Mouse (Mus musculus): ENCODE measurements at regions not wholly inside any gene's neighbourhood (a gene's known extent, or its start where the extent isn't known, plus 50 kb on each side); places are given as distances from the start of the nearest gene placed in this dataset.
"Not testable (repeated sequence)": the region's sequence is repeated elsewhere in the genome, so short reads cannot be mapped to it uniquely, and the experiment has no call there.

DNA sequence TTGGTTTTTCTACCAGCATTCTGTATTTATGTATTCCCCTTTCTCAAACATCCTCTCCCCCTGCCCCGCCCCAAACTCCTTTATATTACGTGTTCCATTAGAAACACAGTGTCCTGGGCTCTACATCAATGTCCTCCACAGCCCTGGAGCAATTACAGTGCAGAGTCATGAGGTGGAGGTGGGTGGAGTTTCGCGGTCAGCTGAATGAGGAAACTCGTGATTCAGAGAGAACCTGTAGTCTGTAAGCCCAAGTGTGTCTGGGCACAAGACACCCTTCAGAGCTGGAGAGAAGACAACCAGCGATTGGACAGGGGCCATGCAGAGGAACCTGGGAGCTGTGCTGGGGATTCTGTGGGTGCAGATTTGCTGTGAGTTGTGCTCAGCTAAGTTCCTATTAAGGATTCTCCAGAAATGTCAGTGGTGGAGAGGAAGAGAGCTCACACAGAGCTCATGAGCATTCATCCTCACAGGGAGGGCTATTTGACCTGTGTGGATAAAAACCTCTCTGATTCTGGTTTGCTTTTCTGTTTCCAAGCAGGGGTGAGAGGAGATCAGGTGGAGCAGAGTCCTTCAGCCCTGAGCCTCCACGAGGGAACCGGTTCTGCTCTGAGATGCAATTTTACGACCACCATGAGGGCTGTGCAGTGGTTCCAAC is 570.4 kb downstream of the Dad1 start:
- not testable (repeated sequence) for DNase-seq

- not testable (repeated sequence) for DNase-seq
These were observed 571.2 kb downstream of the Dad1 start for GRCm38 (mm10) chr14:53682679-53683078.

GRCm38 (mm10) chr14:53681320-53681719 is 572.6 kb downstream of the Dad1 start:
- not testable (repeated sequence) for DNase-seq

DNA sequence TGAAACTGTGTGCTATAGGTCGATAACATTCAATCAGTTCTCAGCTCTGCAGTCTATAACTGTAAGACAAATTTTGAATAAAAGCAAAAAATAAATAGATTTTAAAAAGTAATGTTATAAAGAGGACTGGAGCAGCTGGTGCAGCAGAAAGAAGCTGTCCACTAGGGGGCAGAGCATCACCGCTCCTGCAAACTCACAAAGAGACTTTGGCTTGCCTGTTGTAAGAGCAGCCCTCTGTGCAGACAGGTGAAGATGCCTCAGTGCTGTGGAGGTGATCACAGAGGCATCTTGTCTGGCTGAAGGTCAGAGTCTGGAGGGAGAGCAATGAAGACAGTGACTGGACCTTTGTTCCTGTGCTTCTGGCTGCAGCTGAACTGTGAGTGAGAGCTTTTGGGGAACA is 588.2 kb downstream of the Dad1 start:
- not testable (repeated sequence) for DNase-seq

GRCm38 (mm10) chr14:53662700-53663355 is 591.1 kb downstream of the Dad1 start:
- DNase-seq, result not testable (repeated sequence)

DNA sequence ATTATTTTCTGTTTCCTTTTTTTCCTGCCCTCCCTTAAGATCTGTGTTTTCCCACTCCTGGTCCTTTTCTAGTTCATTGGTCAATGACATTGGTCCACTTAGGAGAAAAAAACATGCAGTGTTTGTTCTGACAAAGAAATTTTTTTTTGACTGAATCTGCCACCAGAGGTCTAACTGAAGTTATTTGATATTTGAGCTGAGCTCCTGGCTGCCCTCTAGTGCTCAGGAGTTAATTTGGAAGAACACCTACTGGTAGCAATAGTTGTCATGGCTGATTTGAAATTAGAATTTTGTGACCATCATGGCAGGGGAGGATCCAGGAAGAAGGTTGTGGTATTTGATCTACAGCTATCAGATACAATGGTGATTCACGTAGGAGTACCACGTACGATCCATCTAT is 599.2 kb downstream of the Dad1 start:
- DNase-seq, result not testable (repeated sequence)

GRCm38 (mm10) chr14:53651061-53651460 is 602.8 kb downstream of the Dad1 start:
- not testable (repeated sequence) for DNase-seq

DNA sequence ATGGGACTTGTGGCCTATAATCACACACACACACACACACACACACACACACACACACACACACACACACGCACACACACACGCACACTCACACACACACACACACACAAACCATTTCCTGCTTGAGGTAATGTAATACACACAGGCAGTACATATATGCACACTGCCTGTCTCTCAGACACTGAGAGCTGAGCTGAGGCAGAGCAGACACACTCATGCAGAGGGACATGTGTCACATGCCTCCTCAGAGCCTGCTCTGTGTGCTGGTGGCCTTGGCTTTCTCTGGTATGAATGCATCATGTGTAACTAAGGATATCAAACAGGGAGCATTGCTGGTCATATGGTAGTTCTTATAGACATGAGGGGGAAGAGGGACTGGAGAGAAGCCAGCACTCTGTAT is 604.7 kb downstream of the Dad1 start:
- not testable (repeated sequence) for DNase-seq

DNA sequence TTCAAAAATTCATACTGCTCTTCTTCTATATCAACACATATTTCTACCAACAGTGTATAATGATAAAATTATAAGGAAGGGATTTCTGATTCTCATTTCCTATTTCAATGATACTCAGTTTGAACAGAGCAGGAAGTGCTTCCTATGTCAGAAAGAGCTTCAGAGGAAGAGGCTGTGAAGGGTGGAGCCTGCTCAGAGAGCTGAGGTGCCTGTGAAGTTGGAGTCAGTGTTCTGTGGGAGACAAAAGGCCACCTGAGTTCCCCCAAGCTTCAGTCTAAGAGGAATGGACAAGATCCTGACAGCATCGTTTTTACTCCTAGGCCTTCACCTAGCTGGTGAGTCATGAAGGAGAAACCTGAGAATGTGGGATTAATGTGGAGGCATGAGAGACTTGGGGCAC is 613.5 kb downstream of the Dad1 start:
- DNase-seq, result not testable (repeated sequence)

DNA sequence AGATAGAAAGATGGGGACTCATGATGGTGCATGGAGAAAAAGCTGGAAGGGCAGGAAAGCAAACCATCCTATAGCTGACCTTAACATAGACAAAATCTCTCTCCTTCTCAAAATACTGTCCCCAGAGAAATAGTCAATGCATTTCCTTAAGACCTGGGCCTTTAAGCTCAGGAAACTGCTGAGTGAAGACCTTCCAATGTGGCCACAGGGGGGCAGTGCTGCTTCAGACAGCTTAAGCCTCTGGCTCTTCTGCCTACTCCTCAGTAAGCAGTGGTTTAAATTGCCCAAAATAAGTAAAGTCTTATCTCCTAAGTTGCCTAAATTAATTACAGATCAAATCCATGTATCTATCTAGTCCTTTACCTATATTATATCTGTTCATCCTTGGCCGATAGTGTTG is 616.2 kb downstream of the Dad1 start:
- DNase-seq, result not testable (repeated sequence)

DNA sequence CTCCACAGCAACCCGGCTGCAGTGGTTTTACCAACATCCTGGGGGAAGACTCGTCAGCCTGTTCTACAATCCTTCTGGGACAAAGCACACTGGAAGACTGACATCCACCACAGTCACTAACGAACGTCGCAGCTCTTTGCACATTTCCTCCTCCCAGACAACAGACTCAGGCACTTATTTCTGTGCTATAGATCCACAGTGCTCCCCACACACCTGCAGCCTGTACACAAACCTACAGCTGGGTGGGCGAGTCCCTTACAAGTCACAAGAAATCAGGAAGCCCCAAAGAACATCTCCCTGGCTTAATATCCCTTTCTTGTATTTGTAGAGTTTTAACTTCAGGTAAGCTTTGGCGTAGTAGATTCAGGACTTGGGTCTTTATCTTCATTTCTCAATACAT is 618.7 kb downstream of the Dad1 start:
- not testable (repeated sequence) for DNase-seq

GRCm38 (mm10) chr14:53634320-53634979 is 619.5 kb downstream of the Dad1 start:
- DNase-seq, result not testable (repeated sequence)

DNA sequence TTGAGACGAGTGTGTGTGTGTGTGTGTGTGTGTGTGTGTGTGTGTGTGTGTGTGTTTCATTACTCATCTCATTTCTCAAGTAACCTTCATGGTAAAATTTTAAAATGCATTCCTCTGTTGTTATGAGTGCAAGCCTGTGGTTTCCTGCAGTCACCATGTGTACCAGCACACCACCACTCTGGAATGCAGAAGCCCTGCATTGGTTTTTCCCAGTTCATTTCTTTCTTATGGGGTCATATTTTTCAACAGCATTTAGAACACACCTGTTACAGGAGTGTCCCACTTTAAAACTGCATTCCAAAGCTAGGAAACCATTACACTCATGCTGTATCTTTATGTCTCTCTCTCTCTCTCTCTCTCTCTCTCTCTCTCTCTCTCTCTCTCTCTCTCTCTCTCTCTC is 620.2 kb downstream of the Dad1 start:
- not testable (repeated sequence) for DNase-seq

DNA sequence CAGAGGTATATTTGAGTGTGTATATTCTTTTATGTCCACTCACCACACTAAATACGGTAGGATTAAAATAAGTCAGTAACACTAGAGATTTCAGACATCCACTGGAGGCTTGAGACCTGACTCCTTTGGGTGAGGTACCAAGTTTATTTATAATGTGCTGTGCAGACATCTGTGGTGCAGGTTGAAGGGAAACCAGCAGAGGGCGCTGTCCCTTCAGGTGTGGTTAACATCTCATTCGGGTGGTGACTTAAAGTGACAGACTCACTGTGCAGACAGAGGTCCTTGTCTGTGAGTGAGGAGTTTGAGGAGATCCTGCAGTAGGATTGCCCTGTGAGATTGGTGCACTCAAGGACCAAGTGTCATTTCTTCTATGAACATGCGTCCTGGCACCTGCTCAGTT is 632.5 kb downstream of the Dad1 start:
- not testable (repeated sequence) for DNase-seq

- not testable (repeated sequence) for DNase-seq
These were observed 637.8 kb downstream of the Dad1 start for GRCm38 (mm10) chr14:53616061-53616460.

- no peak for DNase-seq
These were observed 639.6 kb downstream of the Dad1 start for GRCm38 (mm10) chr14:53614341-53614740.

GRCm38 (mm10) chr14:53599299-53599698 is 654.6 kb downstream of the Dad1 start:
- DNase-seq, result not testable (repeated sequence)

DNA sequence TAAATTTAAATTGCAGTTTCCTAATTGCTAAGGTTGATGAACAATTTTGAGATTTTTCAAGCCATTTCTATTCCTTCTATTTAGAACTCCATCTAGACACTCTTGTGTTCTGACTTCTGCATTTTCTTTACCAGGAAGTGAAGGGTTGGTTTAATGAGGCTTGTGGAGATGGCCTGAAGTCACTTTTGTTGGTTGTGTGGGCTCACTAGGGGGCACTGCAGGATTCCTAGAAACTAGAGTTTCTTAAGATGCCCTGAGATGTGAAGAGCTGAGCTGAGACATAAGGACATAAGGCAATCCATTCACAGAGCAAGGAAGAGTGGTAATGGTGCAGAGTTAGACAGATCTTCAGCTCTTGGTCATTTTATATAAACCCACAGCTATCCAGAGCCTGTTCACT is 656.6 kb downstream of the Dad1 start:
- not testable (repeated sequence) for DNase-seq

- DNase-seq, result not testable (repeated sequence)
These were observed 663.3 kb downstream of the Dad1 start for GRCm38 (mm10) chr14:53590601-53591000.

DNA sequence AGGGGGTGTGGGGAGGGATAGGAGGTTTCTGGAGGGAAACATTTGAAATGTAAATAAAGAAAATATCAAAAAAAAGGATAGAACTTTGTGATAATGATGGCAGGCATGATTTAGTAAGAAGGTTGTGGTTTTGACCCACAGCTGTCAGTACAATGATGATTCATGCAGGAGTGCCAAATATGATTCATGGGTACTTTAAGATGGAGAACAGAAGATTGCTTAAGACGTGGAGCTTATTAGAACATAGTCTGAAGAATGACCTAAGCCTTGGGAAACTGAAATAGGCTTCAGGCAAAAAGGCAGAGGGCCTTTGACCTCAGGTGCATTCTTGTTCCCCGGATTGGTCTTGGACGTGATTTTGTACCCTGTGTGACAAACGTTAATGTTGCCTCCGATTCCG is 671.4 kb downstream of the Dad1 start:
- DNase-seq, result not testable (repeated sequence)

GRCm38 (mm10) chr14:53581734-53582133 is 672.2 kb downstream of the Dad1 start:
- not testable (repeated sequence) for DNase-seq

DNA sequence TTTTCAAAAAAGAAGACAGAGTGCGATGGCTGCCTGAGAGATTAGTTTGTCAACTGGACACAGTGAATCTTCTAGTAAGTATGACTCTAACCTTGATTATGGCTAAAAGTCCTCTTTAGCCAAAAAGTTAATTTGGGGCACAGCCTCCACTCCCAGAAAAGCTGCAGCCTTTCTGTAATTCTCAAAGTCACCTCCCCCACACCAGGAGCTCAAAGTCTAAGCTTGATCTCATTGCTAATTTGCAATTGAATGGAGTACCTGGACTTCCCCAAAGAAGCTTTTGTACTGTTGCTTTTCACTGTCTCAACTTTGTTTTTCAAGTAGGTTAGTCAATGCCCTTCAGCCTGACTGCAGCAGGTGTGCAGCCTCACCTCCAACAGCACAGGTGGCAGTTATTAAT is 677.0 kb downstream of the Dad1 start:
- DNase-seq, result not testable (repeated sequence)

DNA sequence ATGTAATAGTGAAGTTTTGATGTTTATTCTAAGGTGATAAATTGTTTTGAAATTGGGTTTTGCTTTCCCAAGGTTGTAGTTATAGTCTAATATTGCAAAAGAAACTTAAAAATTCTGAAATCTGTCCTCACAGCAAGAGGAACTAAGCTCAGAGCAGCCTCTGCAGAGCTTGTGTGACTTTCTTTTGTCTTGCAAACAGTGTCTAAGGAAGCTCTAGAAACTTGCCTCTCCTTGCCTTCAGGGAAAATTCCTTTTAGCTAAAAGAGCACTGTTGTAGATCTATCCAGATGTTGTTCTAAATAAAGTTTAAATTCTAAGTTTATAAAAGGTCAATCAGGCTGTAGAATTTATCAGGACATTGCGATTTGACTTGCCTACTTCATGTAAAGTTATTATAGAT is 681.2 kb downstream of the Dad1 start:
- DNase-seq, result not testable (repeated sequence)

GRCm38 (mm10) chr14:53562606-53563005 is 691.3 kb downstream of the Dad1 start:
- DNase-seq, result no peak

Data from cerebellum, adult 9-10 months (tissue).